ENCODE assay signal across 38 mouse cellular contexts in the genomic region with DNA sequence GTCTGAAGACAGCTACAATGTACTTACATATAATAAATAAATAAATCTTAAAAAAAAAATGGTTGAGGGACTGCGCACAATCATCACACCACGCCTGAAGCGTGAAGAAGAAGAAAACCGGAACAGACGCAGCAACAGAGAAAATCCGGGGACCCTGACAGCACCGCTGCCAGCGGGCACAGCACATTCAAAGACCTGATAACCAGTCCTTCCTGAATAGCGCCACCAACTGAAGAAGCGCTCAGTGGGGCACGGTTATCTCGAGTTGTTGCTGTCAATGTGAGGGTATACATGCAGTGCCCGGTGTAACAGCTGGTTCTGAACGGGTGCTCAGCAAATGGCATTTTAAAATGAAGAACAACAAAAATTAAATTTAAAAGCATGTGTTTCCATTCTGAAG. TPM values are rescaled to one million over a fixed set of nuclear protein-coding genes. Genes with fewer than 3 reads are reported as not detected.
"Had no signal": no experiment of that assay in that cellular context is flagged by ENCODE, and none has a peak within 500 bp of the region (broad histone marks: within the 10 kb centered on the region; RNA-seq: fewer than 3 reads in every experiment).

No protein-coding gene starts in this region.

- H3K9ac ChIP-seq: heart, embryonic 13.5 days; heart, embryonic 15.5 days; hindbrain, embryonic 13.5 days; hindbrain, embryonic 15.5 days; kidney, embryonic 15.5 days; limb, embryonic 13.5 days; limb, embryonic 15.5 days had no signal

- H3K36me3 ChIP-seq: heart, embryonic 13.5 days; heart, embryonic 15.5 days; hindbrain, embryonic 13.5 days; hindbrain, embryonic 15.5 days; kidney, embryonic 15.5 days; limb, embryonic 13.5 days; limb, embryonic 15.5 days had no signal

- H3K27ac ChIP-seq: heart, adult 2 months; heart, embryonic 13.5 days; heart, embryonic 15.5 days; hindbrain, embryonic 13.5 days; hindbrain, embryonic 15.5 days; hindbrain, postnatal 0 days; kidney, embryonic 15.5 days; kidney, postnatal 0 days; layer of hippocampus, adult 2 months; limb, embryonic 13.5 days; limb, embryonic 15.5 days had no signal

- ATAC-seq: hindbrain, postnatal 0 days; intestine, embryonic 16.5 days had no signal

- H3K9me3 ChIP-seq: heart, embryonic 13.5 days; heart, embryonic 15.5 days; hindbrain, embryonic 13.5 days; hindbrain, embryonic 15.5 days; kidney, embryonic 15.5 days; limb, embryonic 13.5 days; limb, embryonic 15.5 days had no signal

- DNase-seq: gastrocnemius, postnatal 14 days; gastrocnemius, postnatal 36 days; heart, adult 11 months; heart, adult 2 months; heart, postnatal 14 days; heart, postnatal 36 days; kidney, adult 11 months; kidney, adult 2 months; kidney, adult 9 months; kidney, postnatal 14 days; kidney, postnatal 4 days; left cerebral cortex, postnatal 4 days had no signal

- H3K4me2 ChIP-seq: heart, embryonic 11.5 days; heart, embryonic 13.5 days; heart, embryonic 15.5 days; hindbrain, embryonic 13.5 days; hindbrain, embryonic 15.5 days; kidney, embryonic 15.5 days; limb, embryonic 13.5 days; limb, embryonic 15.5 days had no signal

- H3K4me3 ChIP-seq: heart, adult 2 months; heart, embryonic 13.5 days; heart, embryonic 15.5 days; hindbrain, embryonic 13.5 days; hindbrain, embryonic 15.5 days; kidney, embryonic 15.5 days; layer of hippocampus, adult 2 months; limb, embryonic 13.5 days; limb, embryonic 15.5 days had no signal

- H3K4me1 ChIP-seq: heart, embryonic 13.5 days; heart, embryonic 15.5 days; hindbrain, embryonic 13.5 days; hindbrain, embryonic 15.5 days; kidney, embryonic 15.5 days; limb, embryonic 15.5 days had no signal

RNA-seq across cellular contexts. Expression of a gene that starts 30.0 kb away (rescaled TPM):
- total RNA-seq: liver, adult 2 months had no signal
- polyA plus RNA-seq: heart, adult 2 months; kidney, adult 2 months; liver, adult 2 months had no signal

RNA-seq across cellular contexts. Expression of a gene that starts 30.9 kb away (rescaled TPM):
- total RNA-seq: gastrocnemius, adult 18-20 months; gastrocnemius, adult 8-10 months; gastrocnemius, postnatal 14 days; gastrocnemius, postnatal 36 days; heart, adult 2 months; heart, postnatal 14 days; heart, postnatal 36 days; hematopoietic stem cell, adult 5-6 weeks; hindbrain, postnatal 0 days; layer of hippocampus, adult 2 months; layer of hippocampus, postnatal 10 days; layer of hippocampus, postnatal 25 days; left cerebral cortex, adult 18-20 months; left cerebral cortex, adult 8-10 months; left cerebral cortex, postnatal 10 days; left cerebral cortex, postnatal 25 days; liver, adult 2 months had no signal
- polyA plus RNA-seq: gonadal fat pad, adult 2 months; heart, adult 2 months; heart, embryonic 11.5 days; heart, embryonic 13.5 days; heart, embryonic 15.5 days; heart, postnatal 0 days; hindbrain, embryonic 13.5 days; hindbrain, embryonic 15.5 days; hindbrain, postnatal 0 days; intestine, embryonic 14.5 days; intestine, embryonic 16.5 days; kidney, adult 2 months; kidney, embryonic 15.5 days; kidney, postnatal 0 days; limb, embryonic 11.5 days; limb, embryonic 13.5 days; limb, embryonic 15.5 days; liver, adult 2 months had no signal
